Mouse (Mus musculus): ENCODE measurements around the gene Galnt6. TPM values are rescaled to one million over a fixed set of nuclear protein-coding genes. Genes with fewer than 3 reads are reported as not detected.
A peak's percentile ranks its signal among the peaks of the same experiment; 100 is the strongest.

Gene Galnt6
- polyA plus RNA-seq, 1 experiment from 2014 or later: 0.15 TPM

GRCm38 (mm10) chr15:100767851-100768250 lies 38.7 kb upstream of the Galnt6 start:
- H3K4me1 ChIP-seq (replicated peaks; ENCODE audit: control insufficient read depth, insufficient read depth, low read length): no peaks in the 10 kb centered on the region
- H3K36me3 ChIP-seq (ENCODE audit: control insufficient read depth, insufficient read depth, low read length): no peaks in the 10 kb centered on the region
- H3K4me2 ChIP-seq (replicated peaks; ENCODE audit: low read depth, low read length): no peak overlapping the region
- no peak overlapping the region for H3K4me3 ChIP-seq (ENCODE audit: low read depth, low read length)
- H3K27me3 ChIP-seq (ENCODE audit: control insufficient read depth, insufficient read depth, low read length): no peaks in the 10 kb centered on the region
- WGBS: 89% methylated on average over 13 of the region's 13 CpGs
- ATAC-seq (ENCODE audit: low FRiP score) (no peak), DNase-seq (ENCODE audit: low spot score) (no peak)
- no peak overlapping the region for H3K9ac ChIP-seq (ENCODE audit: low read depth, low read length)
- H3K27ac ChIP-seq (ENCODE audit: low read depth, low read length): no peak overlapping the region
- no peaks in the 10 kb centered on the region for H3K9me3 ChIP-seq (ENCODE audit: control insufficient read depth, low read length)

GRCm38 (mm10) chr15:100766826-100767225 lies 37.6 kb upstream of the Galnt6 start:
- Histone ChIP-seq H3K4me1 (replicated peaks; ENCODE audit: control insufficient read depth, insufficient read depth, low read length) (no peaks in the 10 kb centered on the region), H3K36me3 (ENCODE audit: control insufficient read depth, insufficient read depth, low read length) (no peaks in the 10 kb centered on the region), H3K27me3 (ENCODE audit: control insufficient read depth, insufficient read depth, low read length) (no peaks in the 10 kb centered on the region), H3K27ac (ENCODE audit: low read depth, low read length) (no peak overlapping the region), H3K4me2 (replicated peaks; ENCODE audit: low read depth, low read length) (no peak overlapping the region), H3K9ac (ENCODE audit: low read depth, low read length) (no peak overlapping the region), H3K4me3 (ENCODE audit: low read depth, low read length) (no peak overlapping the region), H3K9me3 (ENCODE audit: control insufficient read depth, low read length) (no peaks in the 10 kb centered on the region)
- DNase-seq (ENCODE audit: low spot score) (no peak), ATAC-seq (ENCODE audit: low FRiP score) (no peak)
- 73% methylated on average over 9 of the region's 9 CpGs for WGBS

GRCm38 (mm10) chr15:100764163-100764951 lies 35.2 kb upstream of the Galnt6 start:
- ATAC-seq (ENCODE audit: low FRiP score): no peak
- H3K4me3 ChIP-seq (ENCODE audit: low read depth, low read length): no peak overlapping the region
- no peak overlapping the region for H3K4me2 ChIP-seq (replicated peaks; ENCODE audit: low read depth, low read length)
- H3K4me1 ChIP-seq (replicated peaks; ENCODE audit: control insufficient read depth, insufficient read depth, low read length): no peaks in the 10 kb centered on the region
- H3K27ac ChIP-seq (ENCODE audit: low read depth, low read length): no peak overlapping the region
- 88% methylated on average over 16 of the region's 16 CpGs for WGBS
- no peaks in the 10 kb centered on the region for H3K36me3 ChIP-seq (ENCODE audit: control insufficient read depth, insufficient read depth, low read length)
- H3K9me3 ChIP-seq (ENCODE audit: control insufficient read depth, low read length): no peaks in the 10 kb centered on the region
- H3K27me3 ChIP-seq (ENCODE audit: control insufficient read depth, insufficient read depth, low read length): no peaks in the 10 kb centered on the region
- DNase-seq (ENCODE audit: low spot score): no peak
- H3K9ac ChIP-seq (ENCODE audit: low read depth, low read length): no peak overlapping the region

GRCm38 (mm10) chr15:100762649-100763048 lies 33.5 kb upstream of the Galnt6 start:
- no peaks in the 10 kb centered on the region for H3K4me1 ChIP-seq (replicated peaks; ENCODE audit: control insufficient read depth, insufficient read depth, low read length)
- H3K4me3 ChIP-seq (ENCODE audit: low read depth, low read length): peak overlapping the region; percentile 68
- H3K36me3 ChIP-seq (ENCODE audit: control insufficient read depth, insufficient read depth, low read length): no peaks in the 10 kb centered on the region
- H3K27ac ChIP-seq (ENCODE audit: low read depth, low read length): no peak overlapping the region
- DNase-seq (ENCODE audit: low spot score) (no peak), ATAC-seq (ENCODE audit: low FRiP score) (no peak)
- H3K27me3 ChIP-seq (ENCODE audit: control insufficient read depth, insufficient read depth, low read length): no peaks in the 10 kb centered on the region
- 55% methylated on average over 8 of the region's 8 CpGs for WGBS
- H3K9ac ChIP-seq (ENCODE audit: low read depth, low read length): peak overlapping the region; percentile 77
- peak overlapping the region; percentile 82 for H3K4me2 ChIP-seq (replicated peaks; ENCODE audit: low read depth, low read length)
- H3K9me3 ChIP-seq (ENCODE audit: control insufficient read depth, low read length): no peaks in the 10 kb centered on the region

GRCm38 (mm10) chr15:100761419-100762185 lies 32.4 kb upstream of the Galnt6 start, which contains the start of gene Slc4a8:
Slc4a8 (plus strand) TSS chr15:100761747.
- H3K4me2 ChIP-seq (replicated peaks; ENCODE audit: low read depth, low read length): peak within 1 kb of the TSS; percentile 82
- H3K27ac ChIP-seq (ENCODE audit: low read depth, low read length): peak within 1 kb of the TSS; percentile 89
- H3K4me3 ChIP-seq (ENCODE audit: low read depth, low read length): peak within 1 kb of the TSS; percentile 68
- WGBS: under 1% methylated on average over 64 of the region's 64 CpGs
- no peaks in the 10 kb centered on the region for H3K36me3 ChIP-seq (ENCODE audit: control insufficient read depth, insufficient read depth, low read length)
- DNase-seq (ENCODE audit: low spot score) (peak; percentile 94), ATAC-seq (ENCODE audit: low FRiP score) (peak; percentile 96)
- no peaks in the 10 kb centered on the region for H3K4me1 ChIP-seq (replicated peaks; ENCODE audit: control insufficient read depth, insufficient read depth, low read length)
- no peaks in the 10 kb centered on the region for H3K27me3 ChIP-seq (ENCODE audit: control insufficient read depth, insufficient read depth, low read length)
- H3K9ac ChIP-seq (ENCODE audit: low read depth, low read length): peak within 1 kb of the TSS; percentile 77
- no peaks in the 10 kb centered on the region for H3K9me3 ChIP-seq (ENCODE audit: control insufficient read depth, low read length)

- peak overlapping the region; percentile 68; the same call in 1 of the 2 replicates for H3K4me3 ChIP-seq (ENCODE audit: low read depth, low read length)
- no peaks in the 10 kb centered on the region for H3K27me3 ChIP-seq (ENCODE audit: control insufficient read depth, insufficient read depth, low read length)
- H3K4me2 ChIP-seq (replicated peaks; ENCODE audit: low read depth, low read length): peak overlapping the region; percentile 82
- WGBS: 15% methylated on average over 9 of the region's 9 CpGs
- DNase-seq (ENCODE audit: low spot score) (peak; percentile 54), ATAC-seq (ENCODE audit: low FRiP score) (peak; percentile 29; the same call in 1 of the 2 replicates)
- H3K9ac ChIP-seq (ENCODE audit: low read depth, low read length): no peak overlapping the region
- H3K9me3 ChIP-seq (ENCODE audit: control insufficient read depth, low read length): no peaks in the 10 kb centered on the region
- peak overlapping the region; percentile 89 for H3K27ac ChIP-seq (ENCODE audit: low read depth, low read length)
- no peaks in the 10 kb centered on the region for H3K4me1 ChIP-seq (replicated peaks; ENCODE audit: control insufficient read depth, insufficient read depth, low read length)
- no peaks in the 10 kb centered on the region for H3K36me3 ChIP-seq (ENCODE audit: control insufficient read depth, insufficient read depth, low read length)
These were observed 31.9 kb upstream of the Galnt6 start for GRCm38 (mm10) chr15:100761036-100761418.

GRCm38 (mm10) chr15:100759286-100759685 lies 30.1 kb upstream of the Galnt6 start:
- Histone ChIP-seq H3K9ac (ENCODE audit: low read depth, low read length) (no peak overlapping the region), H3K36me3 (ENCODE audit: control insufficient read depth, insufficient read depth, low read length) (no peaks in the 10 kb centered on the region), H3K27ac (ENCODE audit: low read depth, low read length) (no peak overlapping the region), H3K27me3 (ENCODE audit: control insufficient read depth, insufficient read depth, low read length) (no peaks in the 10 kb centered on the region), H3K4me1 (replicated peaks; ENCODE audit: control insufficient read depth, insufficient read depth, low read length) (no peaks in the 10 kb centered on the region), H3K9me3 (ENCODE audit: control insufficient read depth, low read length) (no peaks in the 10 kb centered on the region), H3K4me2 (replicated peaks; ENCODE audit: low read depth, low read length) (no peak overlapping the region), H3K4me3 (ENCODE audit: low read depth, low read length) (no peak overlapping the region)
- WGBS: 83% methylated on average over 10 of the region's 10 CpGs
- DNase-seq (ENCODE audit: low spot score): no peak
- no peak for ATAC-seq (ENCODE audit: low FRiP score)

GRCm38 (mm10) chr15:100757527-100757978 lies 28.4 kb upstream of the Galnt6 start:
- H3K9ac ChIP-seq (ENCODE audit: low read depth, low read length): no peak overlapping the region
- H3K4me3 ChIP-seq (ENCODE audit: low read depth, low read length): no peak overlapping the region
- H3K36me3 ChIP-seq (ENCODE audit: control insufficient read depth, insufficient read depth, low read length): no peaks in the 10 kb centered on the region
- H3K4me1 ChIP-seq (replicated peaks; ENCODE audit: control insufficient read depth, insufficient read depth, low read length): no peaks in the 10 kb centered on the region
- H3K4me2 ChIP-seq (replicated peaks; ENCODE audit: low read depth, low read length): no peak overlapping the region
- H3K9me3 ChIP-seq (ENCODE audit: control insufficient read depth, low read length): no peaks in the 10 kb centered on the region
- ATAC-seq (ENCODE audit: low FRiP score) (no peak), DNase-seq (ENCODE audit: low spot score) (peak; percentile 87)
- no peaks in the 10 kb centered on the region for H3K27me3 ChIP-seq (ENCODE audit: control insufficient read depth, insufficient read depth, low read length)
- WGBS: 0% methylated on average over 7 of the region's 7 CpGs
- H3K27ac ChIP-seq (ENCODE audit: low read depth, low read length): no peak overlapping the region

All from hindbrain, embryonic 11.5 days (tissue).